Mouse (Mus musculus) induced T-regulatory cell, adult 2 months (primary cell): ENCODE data around the gene Upb1.
A peak's percentile ranks its signal among the peaks of the same experiment; 100 is the strongest.
"Not testable (repeated sequence)": the region's sequence is repeated elsewhere in the genome, so short reads cannot be mapped to it uniquely, and the experiment has no call there.

ENCODE experiments used
- DNase-seq: peaks from one replicate; pipeline ENCODE4 v3.0.0-alpha.2; 2012; ENCODE audit warnings: low read depth

Upb1 gene

GRCm38 (mm10) chr10:75456061-75456831 is 55.3 kb downstream of the Upb1 start:
- DNase-seq: not testable (repeated sequence)

- DNase-seq: no peak
Measured at GRCm38 (mm10) chr10:75457852-75458251, 56.9 kb downstream of the Upb1 start.

GRCm38 (mm10) chr10:75458329-75458728 is 57.4 kb downstream of the Upb1 start:
- DNase-seq: no peak

- DNase-seq: no peak
Measured at GRCm38 (mm10) chr10:75462728-75463127, 61.8 kb downstream of the Upb1 start.

- DNase-seq: no peak
Measured at GRCm38 (mm10) chr10:75465781-75466550, 65.1 kb downstream of the Upb1 start.

DNA sequence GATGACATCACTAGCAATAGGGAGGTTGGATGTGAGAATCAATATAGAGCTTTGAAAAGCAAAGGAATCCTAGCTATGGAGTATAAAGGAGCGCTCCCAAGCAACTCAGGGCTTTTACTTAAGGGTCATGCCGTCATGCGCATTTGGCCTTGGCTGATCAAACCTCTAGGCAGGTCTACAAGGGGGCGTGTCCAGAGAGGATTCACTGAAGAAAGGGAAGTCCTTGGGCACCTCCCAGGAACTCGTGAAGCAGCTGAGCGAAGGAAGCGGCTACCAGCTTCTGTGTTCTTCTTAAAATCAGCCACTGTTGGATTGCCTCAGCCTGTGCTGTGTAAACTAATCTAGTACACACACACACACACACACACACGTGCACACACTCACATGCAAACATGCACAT is 72.5 kb downstream of the Upb1 start:
- DNase-seq: no peak

- no peak for DNase-seq
Measured at GRCm38 (mm10) chr10:75474571-75474970, 73.7 kb downstream of the Upb1 start.

DNA sequence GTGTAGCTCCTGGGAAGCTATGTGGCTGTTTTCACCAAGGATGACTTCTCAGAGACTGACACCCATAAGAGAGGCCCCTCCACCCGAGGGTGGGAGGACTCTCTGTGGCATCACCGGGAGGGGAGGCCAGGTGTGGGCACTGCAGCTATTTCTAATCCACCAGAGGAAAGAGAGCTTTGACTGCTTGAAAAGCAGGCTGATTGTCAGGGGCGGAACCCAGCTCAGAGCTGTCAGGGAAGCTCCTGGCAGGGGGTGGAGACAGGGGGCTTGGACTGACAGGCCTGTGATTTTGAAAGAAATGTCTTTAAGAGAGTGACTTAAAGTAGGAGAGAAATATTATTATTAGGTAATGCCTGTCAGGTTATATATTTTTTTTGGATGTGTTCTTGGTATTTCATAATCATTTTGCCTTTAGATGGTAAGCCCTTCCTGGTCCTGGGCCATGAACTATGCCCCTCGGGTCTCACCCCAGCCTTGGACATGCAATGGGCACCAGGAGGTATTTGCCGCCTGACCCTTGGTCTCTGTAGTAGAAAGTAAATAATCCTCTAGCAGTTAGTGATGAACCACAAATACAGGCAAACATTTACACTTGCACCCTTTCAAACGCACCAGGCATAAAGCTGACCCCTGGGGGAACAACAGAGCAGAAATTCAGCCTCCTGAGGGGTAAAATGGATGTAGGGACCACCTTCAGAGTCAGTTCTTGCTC is 74.4 kb downstream of the Upb1 start:
- not testable (repeated sequence) for DNase-seq

DNA sequence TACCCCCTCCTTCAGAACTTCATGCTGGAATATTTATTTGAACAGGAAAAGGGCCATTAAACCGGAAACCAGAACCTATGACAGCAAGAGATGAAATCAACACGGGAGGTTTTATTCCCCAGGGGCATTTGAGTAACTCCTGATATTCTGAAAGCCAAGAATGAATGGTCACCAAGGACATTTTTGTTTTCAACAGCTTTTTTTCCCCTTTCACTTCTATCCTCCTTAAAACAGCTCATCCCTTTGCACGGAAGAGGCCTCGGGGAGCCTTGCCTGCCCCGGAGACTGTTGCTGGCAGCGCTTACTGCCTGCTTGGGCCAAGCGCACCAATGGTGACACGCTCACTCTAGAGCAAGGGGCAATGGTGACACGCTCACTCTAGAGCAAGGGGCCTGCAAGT is 76.1 kb downstream of the Upb1 start:
- DNase-seq: no peak

DNA sequence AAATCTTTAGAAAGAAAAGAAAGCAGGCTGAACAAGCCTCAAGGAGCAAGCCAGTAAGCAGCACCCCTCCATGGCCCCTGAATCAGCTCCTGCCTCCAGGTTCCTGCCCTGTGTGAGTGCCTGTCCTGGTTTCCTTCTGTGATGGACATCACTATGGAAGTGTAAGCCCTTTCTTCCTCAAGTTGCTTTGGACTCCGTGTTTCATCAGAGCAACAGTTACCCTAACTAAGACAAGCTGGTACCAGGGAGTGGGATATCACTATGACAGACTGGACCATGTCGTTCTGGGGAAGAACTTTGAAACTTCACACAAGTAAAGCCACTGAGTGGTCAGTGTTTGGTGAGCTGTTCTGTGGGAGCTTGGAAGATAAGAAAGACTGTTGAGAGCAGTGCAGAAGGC is 79.0 kb downstream of the Upb1 start:
- DNase-seq: no peak

- no peak for DNase-seq
Measured at GRCm38 (mm10) chr10:75481703-75482102, 80.8 kb downstream of the Upb1 start.

DNA sequence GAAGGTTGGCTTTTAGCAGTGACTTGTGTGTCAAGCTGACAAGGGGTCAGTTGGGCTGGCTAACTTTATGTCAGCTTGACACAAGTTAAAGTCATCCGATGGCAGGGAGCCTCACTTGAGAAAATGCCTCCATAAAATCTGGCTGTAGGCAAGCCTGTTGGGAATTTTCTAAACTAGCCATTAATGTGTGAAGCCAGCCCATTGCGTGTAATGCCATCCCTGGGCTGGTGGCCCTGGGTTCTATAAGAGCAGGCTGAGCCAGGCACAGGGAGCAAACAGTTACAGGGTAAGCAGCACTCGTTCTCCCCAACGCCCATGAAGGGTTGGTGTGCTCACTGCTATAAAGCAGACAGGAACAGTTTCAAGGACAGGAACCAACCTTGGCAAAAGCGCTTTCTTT is 81.4 kb downstream of the Upb1 start:
- no peak for DNase-seq

GRCm38 (mm10) chr10:75482919-75483483 is 82.1 kb downstream of the Upb1 start:
- DNase-seq: no peak

DNA sequence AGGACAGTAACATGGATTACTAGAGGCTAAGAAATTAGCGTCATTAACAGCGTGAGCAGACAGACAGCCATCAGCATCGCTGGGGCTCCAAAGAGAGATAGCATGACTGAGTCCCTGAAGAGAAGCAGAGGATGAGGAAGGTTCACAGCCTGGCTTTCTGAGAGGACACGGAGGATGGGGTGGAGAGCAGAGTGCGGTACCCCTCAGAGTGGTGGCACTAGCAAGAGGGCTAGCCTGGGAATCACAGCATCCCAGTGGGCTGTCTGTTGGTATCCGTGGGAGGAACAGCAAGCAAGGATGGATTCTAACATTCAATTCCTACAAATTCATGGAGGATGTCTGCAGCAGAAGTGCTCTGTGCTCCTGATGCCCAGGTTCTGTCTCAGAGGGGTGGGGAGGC is 83.2 kb downstream of the Upb1 start:
- DNase-seq: no peak

- no peak for DNase-seq
Measured at GRCm38 (mm10) chr10:75484767-75485166, 83.9 kb downstream of the Upb1 start.

DNA sequence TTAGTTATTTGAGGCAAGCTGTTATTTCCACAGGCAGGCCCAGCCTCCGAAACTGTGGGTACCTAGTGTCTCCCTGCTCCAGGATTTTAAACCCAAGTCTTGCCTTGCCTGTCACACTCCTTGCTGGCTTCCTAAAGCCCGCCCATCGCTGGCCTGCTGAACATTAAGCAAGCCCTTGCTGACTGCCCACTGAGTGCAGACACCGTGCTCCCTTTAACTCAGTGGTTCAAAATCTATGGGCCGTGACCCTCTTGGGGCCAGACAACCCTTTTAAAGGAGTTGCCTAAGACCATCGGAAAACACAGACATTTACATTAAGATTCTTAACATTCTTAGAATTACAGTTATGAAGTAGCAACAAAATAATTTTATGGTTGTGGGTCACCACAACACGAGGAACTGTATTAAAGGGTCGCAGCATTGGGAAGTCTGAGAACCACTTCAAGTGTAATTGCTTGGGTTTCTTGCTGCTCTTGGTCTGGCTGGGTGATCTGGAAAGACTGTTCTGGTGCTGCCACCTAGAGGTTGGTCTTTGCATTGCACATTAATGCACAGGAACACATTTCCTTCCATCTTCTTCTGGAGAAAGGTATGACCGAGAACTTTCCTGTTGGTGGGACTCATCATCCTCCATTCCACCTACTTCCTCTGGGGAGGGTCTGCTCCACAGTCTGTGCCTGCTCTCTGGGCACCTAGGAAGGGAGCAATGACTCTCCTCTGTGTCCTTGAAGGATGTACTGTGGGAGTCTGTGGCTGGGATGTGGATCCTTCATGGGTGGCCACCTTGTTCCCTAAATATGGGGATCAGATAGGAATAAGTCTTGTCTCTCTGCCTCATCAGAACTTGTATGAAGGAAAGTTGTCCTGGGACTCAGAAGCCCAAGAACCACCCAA is 85.4 kb downstream of the Upb1 start:
- DNase-seq: peak; percentile 87

DNA sequence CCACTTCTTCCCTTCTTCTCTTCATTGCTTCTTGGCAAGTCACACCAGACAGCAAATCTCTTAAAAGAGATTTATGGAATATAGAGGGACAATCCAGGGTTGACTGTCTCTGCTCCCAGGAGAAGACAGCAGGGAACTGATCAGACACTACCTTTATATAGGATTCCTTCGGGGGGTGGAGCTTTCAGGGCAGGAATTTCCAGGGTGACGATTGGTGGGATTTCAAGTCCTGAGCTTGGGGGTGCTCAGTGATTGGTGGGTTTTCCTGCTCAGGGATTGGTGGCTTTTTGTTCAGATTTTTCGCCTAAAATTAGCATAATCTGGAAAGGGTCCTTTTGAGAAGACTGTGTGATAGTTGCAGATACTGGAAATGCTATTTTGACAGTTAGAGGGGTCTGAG is 86.2 kb downstream of the Upb1 start:
- no peak for DNase-seq

DNA sequence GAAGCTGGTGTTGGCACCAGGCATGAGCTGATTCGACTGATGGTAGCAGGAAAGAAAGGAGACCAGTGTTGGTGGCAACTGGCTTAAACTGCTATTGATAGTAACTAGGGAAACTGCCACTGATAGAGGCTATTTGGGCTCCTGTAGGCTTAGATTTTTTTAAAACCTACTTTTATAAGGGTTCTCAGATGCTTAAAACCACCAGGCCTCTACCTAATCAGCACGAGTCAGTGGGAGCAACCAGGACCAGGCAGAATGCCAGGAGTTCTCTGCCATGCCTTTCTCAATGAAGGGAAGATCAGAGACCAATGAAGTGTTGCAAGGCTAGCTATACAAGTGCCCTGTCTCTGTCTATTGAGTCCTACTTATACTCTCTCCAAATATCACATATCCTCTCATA is 88.6 kb downstream of the Upb1 start:
- no peak for DNase-seq

GRCm38 (mm10) chr10:75490731-75491130 is 89.8 kb downstream of the Upb1 start:
- DNase-seq: no peak
